Mouse (Mus musculus): ENCODE results near the gene Ppm1e.
"Not testable (repeated sequence)": the region's sequence is repeated elsewhere in the genome, so short reads cannot be mapped to it uniquely, and the experiment has no call there.

Ppm1e gene

DNA sequence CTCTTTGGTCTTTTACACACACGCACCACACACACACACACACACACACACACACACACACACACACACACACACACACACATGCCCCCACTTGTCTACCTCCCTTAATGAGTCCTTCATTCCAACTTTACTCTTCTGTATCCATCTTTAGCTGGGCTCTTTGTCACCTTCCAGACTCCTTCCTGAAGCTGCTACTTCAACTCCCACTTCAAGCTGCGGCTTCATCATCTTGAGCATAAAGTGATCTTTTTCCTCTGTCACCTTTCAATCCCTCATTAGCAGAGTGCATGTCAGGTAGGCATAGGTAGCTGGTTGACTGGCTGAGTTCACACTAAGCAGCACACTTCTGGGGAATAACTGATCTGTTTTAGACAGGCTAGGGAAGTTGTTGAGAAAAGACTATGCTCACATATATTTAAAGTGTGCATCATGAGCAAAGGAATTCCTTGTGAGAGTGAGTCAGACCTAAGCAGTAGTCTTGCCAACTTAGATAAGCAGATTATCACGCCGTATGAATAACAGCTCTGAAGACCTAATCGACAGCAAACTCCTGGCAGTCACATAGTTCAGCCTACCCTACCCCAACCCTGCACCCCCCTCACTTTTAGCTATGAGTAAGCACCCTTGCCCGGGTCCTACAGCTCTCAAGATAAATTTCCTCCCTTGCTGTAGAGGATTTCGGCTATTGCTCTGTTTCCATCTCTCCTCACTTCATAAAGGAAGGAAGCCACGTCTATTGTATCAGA lies 49.3 kb downstream of the Ppm1e start:
- DNase-seq (ENCODE audit: low spot score): no peak

DNA sequence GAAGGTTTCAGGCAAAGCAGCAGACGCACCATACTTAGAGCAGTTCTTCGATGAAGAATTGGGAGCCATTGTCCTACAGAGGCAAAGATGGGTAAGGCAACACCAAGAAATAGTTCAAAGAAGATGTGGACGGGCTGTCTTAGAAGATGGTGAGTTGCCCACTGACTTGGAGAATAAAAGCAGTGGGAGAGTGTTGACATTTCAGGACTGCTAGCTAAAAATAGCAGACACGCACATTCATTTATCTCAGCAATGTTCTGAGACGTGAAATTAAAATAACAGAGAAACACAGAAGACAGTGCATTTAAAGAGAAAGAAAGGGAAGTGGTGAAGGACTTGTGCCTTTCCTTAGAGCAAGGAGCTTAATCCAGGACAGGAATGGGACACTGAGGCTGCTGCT lies 59.8 kb downstream of the Ppm1e start:
- DNase-seq (ENCODE audit: low spot score): no peak

DNA sequence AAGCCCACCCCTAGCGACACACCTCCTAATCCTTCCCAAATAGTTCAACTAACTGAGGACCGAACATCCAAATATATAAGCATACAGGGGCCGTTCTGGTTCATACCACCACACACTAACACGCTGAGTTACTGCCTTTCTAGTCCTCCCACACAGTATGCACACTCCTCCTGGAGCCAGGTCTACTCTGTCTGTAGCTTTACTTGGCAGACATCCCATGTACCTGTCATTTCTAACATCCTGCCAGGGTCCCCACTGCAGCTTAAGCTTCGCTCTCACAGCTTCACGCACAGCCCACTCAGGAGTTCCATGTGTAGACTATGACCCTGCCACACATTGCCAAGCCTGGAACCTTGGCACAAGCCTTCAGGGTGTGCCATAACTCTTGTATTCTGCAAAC lies 62.4 kb downstream of the Ppm1e start:
- no peak for DNase-seq (ENCODE audit: low spot score)

DNA sequence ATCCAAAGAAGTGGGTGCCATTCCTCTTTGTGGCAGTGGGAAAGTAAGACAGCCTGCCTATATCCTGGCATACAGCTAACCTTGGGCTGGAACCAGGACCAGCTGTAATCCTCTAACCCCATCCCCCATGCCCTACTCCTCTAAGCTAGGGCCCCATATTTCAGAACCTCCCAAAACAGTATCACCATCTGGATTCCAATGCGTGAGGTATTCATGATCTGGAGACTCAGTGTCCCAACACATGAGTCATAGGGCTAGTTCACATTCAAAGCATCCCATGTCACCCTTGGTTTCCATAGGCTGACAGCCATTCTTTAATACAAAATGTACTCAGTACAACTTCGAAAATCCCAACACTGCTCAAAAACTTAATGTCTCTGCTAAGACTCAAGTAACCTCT lies 63.2 kb downstream of the Ppm1e start:
- no peak for DNase-seq (ENCODE audit: low spot score)

DNA sequence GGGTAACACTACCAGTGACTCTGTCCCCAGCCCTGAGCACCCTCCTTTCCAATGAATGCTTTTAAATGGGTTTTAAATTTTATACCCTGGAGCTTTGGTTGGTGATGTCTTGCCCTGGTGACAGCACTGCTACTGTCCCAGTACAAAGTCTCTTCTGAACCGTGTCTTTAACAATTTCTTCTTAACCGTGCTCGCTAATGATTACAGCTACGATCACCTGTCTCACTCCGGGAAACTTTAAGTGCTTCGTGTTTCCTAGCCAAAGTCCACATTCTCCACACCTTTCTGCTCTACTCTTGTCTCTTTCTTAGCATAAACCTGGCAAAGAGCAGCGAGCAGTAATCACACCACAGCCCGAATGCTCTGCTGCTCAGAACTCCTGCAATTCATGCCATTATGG lies 69.5 kb downstream of the Ppm1e start:
- DNase-seq (ENCODE audit: low spot score): no peak

DNA sequence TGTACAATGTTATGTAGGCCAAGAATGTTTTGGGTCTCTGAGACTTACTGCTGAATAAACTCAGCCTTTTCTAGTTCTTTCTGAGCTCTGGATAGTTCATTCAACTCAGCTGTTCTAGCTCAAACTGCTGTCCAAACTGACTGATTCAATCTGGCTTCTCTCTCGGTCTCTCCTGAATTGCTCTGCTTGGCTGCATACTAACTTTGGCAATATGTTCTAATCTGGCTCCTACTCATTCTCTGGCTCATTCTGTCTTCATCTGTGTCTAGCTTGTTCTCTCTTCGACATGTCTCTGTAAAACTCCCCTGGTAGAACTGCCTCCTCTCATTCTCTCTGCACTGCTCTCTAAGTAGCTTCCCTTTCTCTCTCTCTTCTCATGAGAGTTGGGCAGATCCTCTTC lies 72.6 kb downstream of the Ppm1e start:
- DNase-seq (ENCODE audit: low spot score): no peak

DNA sequence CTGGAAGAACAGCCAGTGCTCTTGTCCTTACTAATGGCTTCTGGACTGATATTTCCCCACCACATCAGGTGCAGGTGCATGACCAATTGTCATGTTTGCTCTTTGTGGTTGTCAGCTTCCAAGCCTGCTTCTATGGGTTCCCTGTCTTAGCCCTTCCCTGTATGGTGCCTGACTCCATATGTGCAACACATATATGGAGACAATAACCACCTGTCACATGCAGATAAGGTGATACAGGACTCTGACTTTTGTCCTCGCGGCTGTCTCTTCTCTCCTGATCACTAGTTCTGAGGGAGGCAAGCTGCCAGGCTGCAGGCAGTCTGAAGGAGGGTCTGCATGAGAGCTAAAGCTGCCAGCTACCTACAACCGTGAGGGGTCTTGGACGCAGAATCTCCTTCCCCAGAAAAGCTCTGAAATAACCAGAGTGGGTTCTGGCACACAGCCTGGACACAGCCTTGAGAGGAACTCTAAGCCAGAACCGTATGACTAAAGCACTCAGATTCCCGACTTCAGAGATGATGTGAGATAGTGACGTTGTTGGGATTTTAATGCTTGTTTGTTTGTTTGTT lies 76.8 kb downstream of the Ppm1e start:
- no peak for DNase-seq (ENCODE audit: low spot score)

DNA sequence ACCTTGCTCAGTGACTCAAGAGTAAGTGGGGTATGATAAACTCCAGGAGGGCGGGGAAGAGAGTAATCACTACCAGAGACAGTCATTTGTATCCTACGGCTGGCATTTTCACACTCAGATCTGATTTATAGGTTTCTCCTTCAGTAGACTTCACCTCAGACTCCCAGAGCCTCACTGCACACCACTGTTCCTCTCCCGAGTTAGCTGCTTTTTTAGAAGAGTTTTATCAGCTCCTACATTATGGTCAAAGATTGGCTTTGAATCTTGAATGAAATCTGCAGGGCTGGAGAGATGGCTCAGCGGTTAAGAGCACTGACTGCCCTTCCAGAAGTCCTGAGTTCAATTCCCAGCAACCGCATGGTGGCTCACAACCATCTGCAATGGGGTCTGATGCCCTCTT lies 79.4 kb downstream of the Ppm1e start:
- DNase-seq (ENCODE audit: low spot score): no peak

DNA sequence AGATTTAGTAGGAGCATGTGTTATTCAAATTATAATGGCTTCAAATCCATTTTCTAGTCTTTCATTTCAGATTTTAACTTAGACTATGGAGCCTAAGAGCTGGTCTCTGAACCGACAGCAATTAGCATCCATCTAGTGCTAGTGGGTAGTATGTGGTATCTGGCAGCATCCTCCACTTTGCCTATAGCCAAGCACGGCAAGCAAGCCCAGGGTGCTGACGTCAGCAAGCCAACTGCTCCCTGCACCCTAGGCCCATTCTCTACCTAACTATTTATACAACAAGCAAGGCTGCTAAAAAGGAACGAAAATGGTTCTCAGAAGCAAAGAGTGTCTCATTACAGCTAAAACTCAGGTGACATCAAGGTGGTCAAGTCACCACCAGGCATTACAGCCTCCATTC lies 80.0 kb downstream of the Ppm1e start:
- DNase-seq (ENCODE audit: low spot score): no peak

DNA sequence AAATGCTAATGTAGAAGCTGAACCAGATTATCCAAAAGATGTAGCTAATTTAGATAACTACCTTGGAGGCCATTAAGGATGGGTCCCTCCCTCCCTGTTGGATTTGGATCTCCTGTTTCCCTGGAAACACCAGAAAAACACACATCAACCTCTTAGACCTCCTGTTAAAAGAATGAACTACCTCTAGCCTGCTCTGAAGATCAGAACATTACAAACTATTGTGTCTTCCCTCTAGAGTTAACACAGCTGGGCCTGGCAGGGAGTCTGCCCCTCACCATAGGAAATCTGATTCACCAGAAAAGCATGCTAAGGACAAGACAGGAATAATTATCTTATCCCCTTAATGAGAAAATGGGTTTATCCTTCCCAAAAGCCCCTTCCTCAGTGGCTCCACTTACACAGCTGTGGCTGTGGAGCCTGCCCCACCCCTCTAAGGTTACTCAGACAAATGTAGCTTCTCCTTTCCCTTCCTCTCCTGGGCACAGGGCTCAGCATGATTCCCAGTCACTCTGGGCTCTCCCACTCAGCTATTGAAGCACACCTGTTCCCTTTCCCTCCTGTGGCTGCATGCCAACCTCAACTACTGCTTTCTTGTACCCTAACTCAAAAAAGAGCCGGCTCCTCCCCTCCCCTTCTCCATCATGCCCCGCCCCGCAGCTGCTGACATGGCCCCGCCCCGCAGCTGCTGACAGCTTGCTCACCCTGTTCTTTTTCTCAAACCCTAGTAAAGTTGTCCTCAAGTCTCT lies 82.4 kb downstream of the Ppm1e start:
- peak; percentile 12 for DNase-seq (ENCODE audit: low spot score)

DNA sequence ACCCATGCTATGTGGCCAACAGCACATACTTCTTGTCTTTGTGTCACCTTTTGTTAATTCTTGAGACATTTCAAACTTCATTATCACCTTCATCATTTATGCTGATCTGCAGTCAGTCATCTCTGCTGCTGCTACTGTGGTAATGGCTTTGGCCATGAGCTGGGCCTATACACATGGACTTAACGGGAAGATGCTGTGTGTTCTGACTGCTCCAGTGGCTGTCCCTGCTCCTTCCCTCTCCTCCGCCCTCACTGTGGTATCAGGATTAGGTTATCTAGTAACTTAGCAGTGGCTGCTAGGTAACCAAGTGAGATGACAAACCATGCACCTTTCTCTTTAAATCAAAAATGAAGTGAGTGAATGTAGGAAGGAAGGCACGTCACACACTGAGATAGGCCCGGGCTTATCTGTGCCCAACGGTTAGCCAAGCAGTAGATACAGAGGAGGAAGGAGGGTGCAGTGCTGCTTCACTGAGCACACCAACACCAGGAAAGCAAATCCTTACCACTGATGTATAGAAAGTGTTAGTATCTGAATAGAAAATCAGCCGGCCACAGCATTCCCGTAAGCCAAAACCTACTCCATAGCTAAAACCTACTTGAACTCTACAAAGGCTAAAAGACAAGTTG lies 83.3 kb downstream of the Ppm1e start:
- DNase-seq (ENCODE audit: low spot score): no peak

DNA sequence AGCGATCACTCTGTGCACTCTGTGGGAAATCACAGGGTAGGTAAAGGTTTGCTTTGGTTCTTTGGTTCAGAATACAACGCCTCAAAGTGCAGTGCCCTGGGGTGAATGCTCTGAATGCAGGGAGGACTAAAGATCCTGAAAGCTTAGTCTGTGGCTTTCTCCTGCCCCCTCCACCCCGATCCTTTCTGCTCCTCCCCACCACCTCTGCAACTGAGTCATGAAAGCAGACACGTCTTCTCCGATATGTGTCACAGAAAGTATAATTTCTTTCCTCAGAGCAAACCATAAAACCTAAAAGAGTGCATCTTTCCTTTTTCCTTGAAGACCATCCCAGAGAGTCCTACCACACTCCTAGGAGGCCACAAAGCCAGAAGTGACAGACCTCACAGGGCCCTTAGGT lies 86.1 kb downstream of the Ppm1e start:
- DNase-seq (ENCODE audit: low spot score): no peak

DNA sequence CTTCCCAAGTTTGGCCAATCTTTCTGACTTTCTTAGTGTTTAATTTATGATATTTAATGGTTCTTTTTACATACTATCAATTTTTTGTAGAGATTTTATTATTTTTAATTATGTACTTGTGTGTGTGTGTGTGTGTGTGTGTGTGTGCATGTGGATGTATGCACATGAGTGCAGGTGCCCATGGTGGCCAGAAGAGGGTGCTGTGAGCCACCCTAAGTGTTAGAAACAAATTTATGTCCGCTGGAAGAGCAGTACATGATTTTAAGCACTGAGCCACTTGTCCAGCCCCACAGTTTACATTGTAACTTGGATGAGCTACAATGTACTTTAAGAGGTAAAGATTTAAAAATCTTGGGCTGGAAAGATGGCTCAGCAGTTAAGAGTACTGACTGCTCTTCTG lies 87.3 kb downstream of the Ppm1e start:
- DNase-seq (ENCODE audit: low spot score): no peak

DNA sequence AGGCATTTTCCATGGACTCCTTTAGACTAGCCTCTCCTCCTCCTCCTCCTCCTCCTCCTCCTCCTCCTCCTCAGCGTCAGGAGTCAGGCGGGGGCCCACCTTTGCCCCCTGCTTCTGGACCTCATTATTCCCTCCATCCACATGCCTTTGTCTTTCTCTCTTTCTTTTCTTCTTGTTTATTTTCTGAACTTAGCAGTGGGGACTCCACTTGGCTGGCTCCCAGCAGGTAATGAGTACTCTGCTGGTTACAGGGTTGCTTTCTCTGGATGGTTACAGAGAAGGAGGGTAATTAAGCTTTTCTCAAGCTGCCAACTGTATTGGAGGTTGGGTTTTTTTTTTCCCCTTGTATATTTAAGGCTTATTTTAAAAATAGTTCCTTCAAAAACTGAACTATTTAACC lies 87.9 kb downstream of the Ppm1e start:
- DNase-seq (ENCODE audit: low spot score): no peak

DNA sequence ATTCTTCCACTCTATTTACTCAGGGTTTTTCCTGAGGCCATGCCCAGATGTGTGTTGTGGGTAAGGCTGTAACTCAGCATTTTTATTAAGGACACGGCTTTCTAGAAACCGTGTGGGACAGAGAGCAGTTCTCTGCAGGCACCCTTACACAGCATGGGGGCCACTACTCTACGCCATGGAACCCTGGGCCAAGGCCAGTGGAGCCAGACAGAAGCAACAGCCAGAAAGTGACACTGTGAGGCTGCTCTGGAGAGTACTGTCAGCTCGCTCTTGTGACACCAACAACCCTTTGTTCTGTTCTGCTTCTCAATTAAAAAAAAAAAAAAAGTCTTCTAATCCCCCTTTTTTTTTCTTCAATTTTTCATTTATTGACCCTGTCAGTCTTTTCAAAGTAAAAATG lies 88.4 kb downstream of the Ppm1e start:
- DNase-seq (ENCODE audit: low spot score): no peak

DNA sequence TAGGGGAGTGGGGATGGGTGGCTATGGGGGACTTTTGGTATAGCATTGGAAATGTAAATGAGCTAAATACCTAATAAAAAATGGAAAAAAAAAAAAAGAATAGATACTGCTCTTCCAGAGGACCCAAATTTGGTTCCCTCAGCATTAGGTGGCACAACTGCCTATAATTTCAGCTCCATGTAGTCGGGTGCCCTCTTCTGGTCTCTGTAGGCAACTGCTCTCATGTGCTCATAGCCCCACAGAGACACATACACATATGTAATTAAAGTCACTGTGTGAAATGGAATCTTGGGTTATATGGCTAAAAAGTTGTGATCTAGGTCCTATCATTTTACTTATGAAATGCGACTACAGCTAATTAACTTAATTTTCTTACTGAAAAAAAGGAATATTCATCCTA lies 90.0 kb downstream of the Ppm1e start:
- DNase-seq (ENCODE audit: low spot score): no peak

DNA sequence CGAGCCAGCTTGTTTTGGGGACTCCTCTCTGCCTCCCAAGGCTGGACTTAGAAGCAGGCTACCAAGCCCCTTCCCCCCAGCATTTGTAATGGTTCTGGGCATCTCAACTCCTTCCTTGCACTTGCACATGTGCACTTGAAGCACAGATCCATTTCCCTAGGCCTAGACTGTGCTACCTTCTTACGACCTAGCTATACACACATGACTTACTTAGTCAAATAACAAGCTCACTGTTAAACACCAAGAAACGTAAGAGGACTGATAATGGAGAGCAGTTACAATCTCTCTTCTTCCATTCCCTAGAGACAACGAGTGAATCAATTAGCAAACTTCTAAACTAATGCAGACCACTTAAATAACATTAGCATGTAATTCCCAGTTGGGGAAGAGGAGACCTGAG lies 92.6 kb downstream of the Ppm1e start:
- DNase-seq (ENCODE audit: low spot score): peak; percentile 20

DNA sequence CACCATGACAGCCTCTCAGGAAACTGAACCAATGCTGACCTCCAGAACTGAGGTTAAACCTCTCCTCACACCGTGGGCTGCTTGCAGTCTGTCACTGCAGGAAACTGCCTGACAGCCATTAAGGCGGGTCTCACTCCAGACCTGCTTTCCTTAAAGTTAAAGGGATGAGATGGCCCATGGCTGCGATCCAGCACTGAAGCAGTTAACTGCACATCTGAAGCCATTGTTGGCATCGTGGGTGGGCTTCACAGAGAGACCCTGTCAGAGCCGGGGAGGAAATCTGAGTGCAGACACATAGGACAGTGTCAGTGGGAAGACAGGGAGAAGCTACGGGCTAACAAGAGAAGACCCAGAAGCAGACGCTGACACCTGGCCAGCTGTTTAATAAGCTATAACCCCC lies 94.9 kb downstream of the Ppm1e start:
- DNase-seq (ENCODE audit: low spot score): no peak

DNA sequence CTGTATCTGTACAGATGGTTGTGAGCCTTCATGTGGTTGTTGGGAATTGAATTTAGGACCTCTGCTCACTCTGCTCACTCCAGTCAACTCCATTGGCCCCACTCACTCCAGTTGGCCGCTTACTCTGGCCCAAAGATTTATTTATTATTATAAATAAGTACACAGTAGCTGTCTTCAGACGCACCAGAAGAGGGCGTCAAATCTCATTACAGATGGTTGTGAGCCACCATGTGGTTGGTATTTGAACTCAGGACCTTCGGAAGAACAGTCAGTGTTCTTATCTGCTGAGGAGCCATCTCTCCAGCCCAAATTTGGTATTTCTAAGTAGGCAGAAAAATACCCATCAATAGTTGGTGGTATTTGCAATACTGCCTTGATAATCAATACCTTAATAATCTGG lies 97.1 kb downstream of the Ppm1e start:
- DNase-seq (ENCODE audit: low spot score): not testable (repeated sequence)

DNA sequence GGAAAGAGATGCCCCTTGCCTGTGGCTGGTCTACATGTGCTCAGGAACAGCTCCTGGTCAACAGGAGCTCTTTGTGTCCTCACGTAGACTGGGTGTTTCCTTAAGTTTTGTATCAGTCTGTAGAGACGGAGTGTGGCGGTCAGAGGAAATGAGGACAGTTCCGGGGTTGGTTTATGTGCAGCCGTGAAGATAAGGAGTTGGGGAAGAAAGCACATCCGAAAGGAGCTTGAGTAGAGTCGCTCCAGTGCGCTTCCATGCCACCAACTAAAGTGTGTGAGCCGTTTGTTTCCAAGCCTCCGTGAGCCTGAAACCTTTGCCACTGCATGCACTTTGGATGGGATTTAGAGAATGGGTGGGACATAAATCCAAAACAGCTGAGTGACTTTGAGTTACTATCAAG lies 99.0 kb downstream of the Ppm1e start:
- DNase-seq (ENCODE audit: low spot score): no peak

DNA sequence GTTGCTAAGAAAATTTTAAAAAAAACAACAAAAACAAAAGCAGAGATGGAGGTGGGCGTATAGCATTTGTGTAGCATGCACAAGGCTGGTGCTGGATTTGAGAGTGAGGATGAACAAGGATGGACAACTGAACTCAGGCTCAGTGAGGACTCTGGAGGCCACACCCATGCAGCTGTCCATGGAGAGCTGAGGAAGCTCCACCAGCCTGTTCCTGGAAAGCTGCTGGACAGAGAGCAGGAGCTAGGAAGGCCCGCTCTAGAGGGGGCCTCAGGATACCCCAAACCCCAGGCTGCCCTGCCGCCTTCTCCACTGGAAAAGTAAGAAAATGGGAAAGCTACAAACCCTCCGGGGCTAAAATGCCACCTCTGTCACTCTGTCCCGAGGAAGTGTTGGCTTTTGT lies 101.5 kb downstream of the Ppm1e start:
- no peak for DNase-seq (ENCODE audit: low spot score)

DNA sequence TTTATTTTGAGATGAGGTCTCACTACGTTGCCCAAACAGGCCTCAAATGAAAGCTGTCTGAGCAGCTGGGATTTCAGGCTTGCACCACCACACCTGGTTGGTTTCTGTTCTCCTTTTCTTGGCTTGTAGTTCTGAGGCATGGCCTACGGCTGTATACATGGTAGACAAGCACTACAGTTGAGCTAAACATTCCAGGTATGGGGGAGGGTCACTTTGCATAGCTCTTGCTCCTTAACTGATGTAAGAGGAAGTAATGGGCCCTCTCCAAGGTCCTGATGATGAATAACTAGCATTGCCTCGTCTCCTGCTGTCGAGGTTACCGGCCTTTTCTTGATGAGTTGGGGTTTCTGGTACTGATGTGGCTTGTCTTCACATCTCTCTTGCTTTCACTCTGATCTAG lies 104.7 kb downstream of the Ppm1e start:
- DNase-seq (ENCODE audit: low spot score): peak; percentile 32

DNA sequence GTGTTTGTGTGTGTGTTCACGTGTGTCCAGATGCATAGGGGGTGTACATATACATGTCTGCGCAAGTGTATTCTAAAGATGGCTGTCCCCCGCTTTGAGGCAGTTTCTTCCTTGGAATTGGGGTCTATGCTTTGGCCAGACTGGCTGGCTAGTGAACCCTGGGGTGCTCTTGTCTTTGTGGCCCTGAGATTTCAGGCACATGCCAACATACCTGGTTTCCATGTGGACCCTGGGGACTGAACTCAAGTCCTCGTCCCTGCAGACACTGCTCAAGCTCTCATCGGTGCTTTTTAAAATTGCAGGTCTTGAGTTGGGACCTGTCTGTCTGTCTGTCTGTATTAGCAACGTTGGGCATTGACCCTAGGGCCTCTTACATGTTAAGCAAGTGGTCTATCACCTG lies 105.5 kb downstream of the Ppm1e start:
- no peak for DNase-seq (ENCODE audit: low spot score)
